Mouse (Mus musculus): ENCODE data around the gene Scyl3.

Scyl3 gene

DNA sequence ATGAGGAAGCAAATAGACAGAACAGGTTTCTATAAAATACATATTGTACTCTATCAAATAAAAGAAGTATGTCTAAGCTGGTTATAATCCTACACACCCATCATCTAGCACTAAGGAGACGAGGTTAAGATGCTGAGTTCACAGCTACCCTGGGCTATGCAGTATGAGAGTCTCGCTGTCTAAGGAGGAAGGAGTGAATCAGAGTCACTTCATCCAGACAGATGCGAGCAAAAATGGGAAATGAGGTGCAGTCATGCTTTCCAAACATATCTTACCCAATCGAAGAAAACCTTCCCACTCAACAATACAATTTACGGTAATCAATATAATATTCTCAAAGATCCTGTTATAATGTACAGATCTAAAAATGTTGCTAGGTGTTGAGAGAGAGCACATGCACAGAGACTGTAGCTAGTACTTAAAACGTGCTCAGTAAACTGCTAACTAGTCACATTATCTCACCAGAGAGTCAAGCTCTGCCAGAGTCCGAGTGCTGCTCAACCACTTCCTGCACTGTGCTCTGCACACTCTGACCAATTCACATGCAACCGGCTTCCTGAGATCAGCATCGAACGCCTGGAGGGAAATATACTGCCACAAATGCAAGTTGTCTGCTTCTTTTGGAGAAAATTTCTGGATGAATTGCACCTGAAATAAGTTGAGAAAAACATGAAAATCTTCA, 35.2 kb downstream of the Scyl3 start:
- no peak for DNase-seq (ENCODE audit: low spot score in 2 of 2)

- no peak for DNase-seq (ENCODE audit: low spot score in 2 of 2)
Observed at GRCm38 (mm10) chr1:163974471-163974870, 45.6 kb downstream of the Scyl3 start.

- no peak for DNase-seq (ENCODE audit: low spot score in 2 of 2)
Observed at GRCm38 (mm10) chr1:163975088-163975487, 46.2 kb downstream of the Scyl3 start.

DNA sequence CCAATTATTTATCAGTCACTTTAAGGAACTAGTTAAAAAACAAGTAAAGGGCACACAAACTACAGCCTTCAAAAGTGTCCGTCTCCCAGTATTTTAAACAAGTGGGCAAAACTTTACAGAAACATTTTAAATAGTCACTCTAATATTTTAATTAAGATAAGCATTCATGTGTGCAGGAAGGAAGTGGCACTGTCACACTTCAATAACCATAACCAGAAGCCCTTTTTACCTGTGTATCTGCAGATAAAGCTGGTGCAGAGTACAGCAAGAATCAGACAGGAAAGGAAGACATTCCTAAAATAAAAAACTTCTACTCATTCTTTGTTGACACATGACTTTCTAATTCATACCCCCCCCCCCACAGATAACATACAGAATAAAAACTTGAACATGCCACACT, 47.6 kb downstream of the Scyl3 start:
- no peak for DNase-seq (ENCODE audit: low spot score in 2 of 2)

- DNase-seq (ENCODE audit: low spot score in 2 of 2) = no peak
Observed at GRCm38 (mm10) chr1:163992371-163992770, 63.5 kb downstream of the Scyl3 start.

GRCm38 (mm10) chr1:163994173-163994720, 65.3 kb downstream of the Scyl3 start:
- DNase-seq (ENCODE audit: low spot score in 2 of 2) = no peak

DNA sequence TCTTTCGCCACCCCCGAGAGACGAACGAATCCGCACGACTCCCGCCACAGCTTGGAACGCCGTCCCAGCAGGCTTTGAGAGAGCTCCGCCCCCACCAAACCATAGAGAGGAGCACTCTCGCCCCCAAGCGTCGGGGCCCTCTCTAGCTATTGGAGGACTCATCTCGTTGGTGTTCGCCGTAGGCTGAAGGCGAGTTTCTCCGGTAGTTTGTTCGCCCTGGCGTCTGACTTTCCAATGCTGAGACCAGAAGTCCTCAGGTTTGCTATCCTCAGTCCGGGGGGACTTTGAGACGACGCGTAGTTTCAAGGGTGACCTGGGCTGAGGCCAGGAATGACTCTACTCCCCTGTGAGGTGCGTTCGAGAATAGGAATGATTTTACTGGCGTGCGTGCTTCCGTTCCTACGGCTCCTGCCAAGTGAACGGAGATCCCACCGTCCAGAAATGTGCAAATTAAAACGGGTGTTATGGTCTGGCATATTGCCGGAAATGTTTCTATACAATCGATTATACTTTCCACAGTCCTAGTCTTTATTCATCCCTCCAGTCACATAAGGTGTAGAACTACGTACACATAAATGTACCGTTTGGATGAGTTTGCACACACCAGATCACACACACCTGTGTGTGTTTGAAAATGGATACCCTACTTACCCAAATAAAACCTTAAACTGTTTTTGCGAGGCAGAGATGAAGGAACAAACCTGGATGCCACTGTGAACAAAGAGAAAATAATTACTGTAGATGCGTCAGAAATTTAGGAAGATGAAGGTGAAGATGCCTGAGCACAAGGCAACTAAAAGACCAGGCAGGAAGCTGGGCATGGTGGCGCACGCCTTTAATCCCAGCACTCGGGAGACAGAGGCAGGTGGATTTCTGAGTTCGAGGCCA, 66.1 kb downstream of the Scyl3 start, which contains the start of the genes BC055324 and Mettl18:
TSS of gene BC055324 (minus strand) at position 76 of the 888 bp plus-strand sequence.
TSS of gene Mettl18 (plus strand) at position 169 of the 888 bp plus-strand sequence.
- DNase-seq (ENCODE audit: low spot score in 2 of 2) = peak; percentile 81 to 87

DNA sequence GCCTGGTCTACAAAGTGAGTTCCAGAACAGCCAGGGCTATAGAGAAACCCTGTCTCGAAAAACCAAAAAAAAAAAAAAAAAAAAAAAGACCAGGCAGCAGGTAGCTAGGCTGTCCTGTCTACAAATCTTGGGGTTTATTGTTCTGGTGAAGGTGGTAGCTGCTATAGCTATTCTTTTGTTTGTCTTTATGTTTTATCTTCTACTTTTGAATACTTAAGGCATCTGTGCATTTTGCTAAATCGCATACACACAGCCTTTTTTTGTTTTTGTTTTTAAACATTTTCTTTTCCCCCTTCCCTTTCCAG, 66.7 kb downstream of the Scyl3 start:
- DNase-seq (ENCODE audit: low spot score in 2 of 2) = no peak

DNA sequence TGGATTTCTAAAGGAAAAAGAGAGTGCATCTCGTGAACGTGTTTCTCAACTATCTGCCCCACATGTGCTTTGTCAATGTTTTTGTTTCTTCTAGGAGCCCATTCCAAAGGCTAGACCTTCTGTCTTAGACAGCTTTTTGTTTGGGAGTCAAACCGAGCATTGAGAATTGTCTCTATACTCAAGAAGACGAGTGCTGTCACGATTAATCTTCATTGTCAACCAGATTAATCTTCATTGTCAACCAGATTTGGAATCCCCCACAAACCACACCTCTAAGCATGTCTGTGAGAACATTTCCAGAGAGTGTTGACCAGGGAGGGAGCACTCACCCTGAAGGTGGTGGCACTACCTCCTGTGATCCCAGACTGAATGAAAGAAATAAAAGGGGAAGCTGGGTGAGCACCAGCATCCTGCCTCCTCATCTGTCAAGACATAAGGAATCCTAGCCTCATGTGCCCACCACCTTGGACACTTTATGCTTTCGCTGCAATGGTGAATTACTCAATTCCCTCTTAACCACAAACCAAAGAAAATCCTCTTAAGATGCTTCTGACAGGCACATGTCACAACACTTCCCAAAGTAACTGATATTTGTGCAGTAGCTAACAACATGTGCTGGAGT, 73.0 kb downstream of the Scyl3 start:
- no peak for DNase-seq (ENCODE audit: low spot score in 2 of 2)

GRCm38 (mm10) chr1:164004311-164004710, 75.4 kb downstream of the Scyl3 start:
- DNase-seq (ENCODE audit: low spot score in 2 of 2) = no peak
